Mouse (Mus musculus) midbrain, embryonic 13.5 days (tissue): ENCODE measurements at regions not wholly inside any gene's neighbourhood (a gene's known extent, or its start where the extent isn't known, plus 50 kb on each side); places are given as distances from the start of the nearest gene placed in this dataset.
"Not testable (repeated sequence)": the region's sequence is repeated elsewhere in the genome, so short reads cannot be mapped to it uniquely, and the experiment has no call there.

ENCODE experiments used
- ATAC-seq: fragments of 200-750 bp; cut with Nextera tagmentation; 2 replicates; pipeline ENCODE4 v1.8.0; 2017; ENCODE audit warnings: mild to moderate bottlenecking, moderate TSS enrichment, moderate library complexity
- H3K27ac ChIP-seq: fragments of 300-500 bp; sonication (generic); 2 replicates; pipeline ENCODE4 v1.5.1; 2015; ENCODE audit warnings: inconsistent platforms, mild to moderate bottlenecking, moderate library complexity
- H3K27me3 ChIP-seq: fragments of 300-500 bp; sonication (generic); 2 replicates; pipeline ENCODE4 v1.6.1; 2015; ENCODE audit warnings: mild to moderate bottlenecking, inconsistent platforms
- H3K36me3 ChIP-seq: fragments of 300-500 bp; sonication (generic); 2 replicates; pipeline ENCODE4 v1.6.1; 2015; ENCODE audit warnings: mild to moderate bottlenecking, inconsistent platforms
- H3K4me1 ChIP-seq: fragments of 300-500 bp; sonication (generic); replicated peaks from 2 replicates; pipeline ENCODE4 v1.6.1; 2015; ENCODE audit warnings: inconsistent platforms
- H3K4me2 ChIP-seq: fragments of 300-500 bp; sonication (generic); replicated peaks from 2 replicates; pipeline ENCODE4 v1.6.1; 2015; ENCODE audit warnings: moderate library complexity, mild to moderate bottlenecking, inconsistent platforms
- H3K4me3 ChIP-seq: fragments of 300-500 bp; sonication (generic); replicated peaks from 2 replicates; pipeline ENCODE4 v1.5.1; 2015; ENCODE audit warnings: mild to moderate bottlenecking, inconsistent platforms
- H3K9ac ChIP-seq: fragments of 300-500 bp; sonication (generic); replicated peaks from 2 replicates; pipeline ENCODE4 v1.6.1; 2015; ENCODE audit warnings: mild to moderate bottlenecking, inconsistent platforms
- H3K9me3 ChIP-seq: fragments of 300-500 bp; sonication (generic); 2 replicates; pipeline ENCODE4 v1.6.1; 2016; ENCODE audit warnings: mild to moderate bottlenecking, inconsistent platforms
- WGBS: fragments of 180-500 bp; shearing (Covaris S2); methylation state at CpG from one replicate; pipeline ENCODE4 v1.1.7; 2015; 5-methylcytosine and 5-hydroxymethylcytosine counted together

DNA sequence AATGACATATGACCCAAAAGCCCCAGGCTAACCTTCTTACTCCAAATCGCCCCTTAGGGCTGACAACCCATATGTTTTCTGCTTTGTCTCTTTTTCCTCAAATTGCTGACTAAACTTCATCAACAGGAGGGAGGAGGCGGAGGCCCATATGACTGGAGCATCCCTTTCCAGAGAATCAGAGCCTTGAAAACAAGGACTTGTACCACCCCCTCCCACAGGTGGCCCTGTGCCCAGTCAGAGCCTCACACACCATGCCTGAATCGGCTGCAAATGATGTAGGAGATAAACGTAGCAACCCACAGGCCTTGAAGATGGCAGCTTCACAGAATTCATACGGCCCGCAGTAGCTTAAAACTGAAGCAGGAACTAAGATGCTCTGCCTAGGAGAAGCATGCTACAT, 101.7 kb upstream of the Ipo5 start:
- peaks cover 11% of the 10 kb centered on the region for H3K4me1 ChIP-seq
- no peak overlapping the region for H3K4me3 ChIP-seq
- H3K9me3 ChIP-seq, result no peaks in the 10 kb centered on the region; the same call in none of the 2 replicates
- H3K9ac ChIP-seq, result no peak overlapping the region
- no peaks in the 10 kb centered on the region for H3K36me3 ChIP-seq
- WGBS, result 85% methylated on average over 6 of the region's 6 CpGs
- no peak overlapping the region for H3K27ac ChIP-seq
- no peaks in the 10 kb centered on the region for H3K27me3 ChIP-seq
- ATAC-seq, result no peak
- H3K4me2 ChIP-seq, result no peak overlapping the region

DNA sequence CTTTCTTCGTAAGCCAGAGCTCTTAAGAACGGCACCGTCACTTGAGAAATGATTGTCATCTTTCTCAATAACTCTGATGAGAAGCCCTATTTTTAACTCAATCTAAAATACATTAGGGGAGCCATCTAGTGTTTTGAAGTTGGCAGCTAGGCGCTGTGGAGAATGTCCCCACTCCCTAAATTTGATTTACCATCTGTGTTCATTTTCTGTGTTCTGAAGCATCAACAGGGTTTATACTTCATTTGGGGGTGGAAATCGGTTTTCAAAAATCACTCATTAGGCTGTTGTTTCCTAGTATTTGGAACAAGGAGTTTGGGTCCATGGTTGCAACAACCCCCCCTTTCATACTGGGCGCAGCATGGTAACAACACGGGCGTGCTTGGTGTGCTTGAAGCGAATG, 97.1 kb upstream of the Ipo5 start:
- Histone ChIP-seq H3K27ac (no peak overlapping the region), H3K27me3 (no peaks in the 10 kb centered on the region), H3K36me3 (no peaks in the 10 kb centered on the region), H3K4me1 (no peaks in the 10 kb centered on the region), H3K4me3 (no peak overlapping the region), H3K9me3 (no peaks in the 10 kb centered on the region), H3K9ac (no peak overlapping the region), H3K4me2 (no peak overlapping the region)
- 91% methylated on average over 9 of the region's 9 CpGs for WGBS
- no peak for ATAC-seq

- ATAC-seq, H3K4me2 ChIP-seq, H3K27me3 ChIP-seq, H3K27ac ChIP-seq, H3K4me1 ChIP-seq, H3K4me3 ChIP-seq, H3K36me3 ChIP-seq, H3K9ac ChIP-seq, H3K9me3 ChIP-seq: not testable (repeated sequence)
- 89% methylated on average over 3 of the region's 3 CpGs for WGBS
These were observed 95.9 kb upstream of the Ipo5 start for GRCm38 (mm10) chr14:120815126-120815525.

DNA sequence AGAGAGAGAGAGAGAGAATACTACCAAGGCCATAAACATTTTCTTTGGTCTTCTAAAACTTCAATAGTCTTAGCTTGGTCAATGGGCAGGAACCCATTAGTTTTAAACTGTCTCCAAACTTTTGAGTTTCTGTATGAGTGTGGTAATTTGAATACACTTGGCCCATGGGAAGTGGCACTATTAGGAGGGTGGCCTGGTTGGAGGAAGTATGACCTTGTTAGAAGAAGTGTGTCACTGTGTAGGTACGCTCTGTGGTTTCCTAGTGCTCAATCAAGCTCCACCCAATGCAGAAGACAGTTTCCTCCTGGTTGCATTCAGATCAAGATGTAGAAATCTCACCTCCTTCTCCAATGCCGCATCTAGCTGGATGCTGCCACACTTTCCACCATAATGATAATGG, 94.5 kb upstream of the Ipo5 start:
- whole genome bisulfite sequencing, result 95% methylated on average over 2 of the region's 2 CpGs
- H3K9ac ChIP-seq, result no peak overlapping the region

GRCm38 (mm10) chr14:120826187-120826586, 84.8 kb upstream of the Ipo5 start:
- Histone ChIP-seq H3K4me2 (no peak overlapping the region), H3K27ac (no peak overlapping the region), H3K9ac (no peak overlapping the region), H3K4me3 (no peak overlapping the region), H3K9me3 (no peaks in the 10 kb centered on the region), H3K36me3 (no peaks in the 10 kb centered on the region), H3K27me3 (no peaks in the 10 kb centered on the region), H3K4me1 (no peaks in the 10 kb centered on the region)
- WGBS, result 90% methylated on average over 4 of the region's 4 CpGs
- ATAC-seq, result no peak

More for the DNA sequence above, 94.5 kb upstream of the Ipo5 start:
- no peak overlapping the region for H3K4me2 ChIP-seq
- H3K27ac ChIP-seq, result no peak overlapping the region
- H3K4me1 ChIP-seq, result no peaks in the 10 kb centered on the region
- no peaks in the 10 kb centered on the region for H3K9me3 ChIP-seq
- no peak overlapping the region for H3K4me3 ChIP-seq
- no peaks in the 10 kb centered on the region for H3K36me3 ChIP-seq
- H3K27me3 ChIP-seq, result no peaks in the 10 kb centered on the region
- ATAC-seq, result no peak

DNA sequence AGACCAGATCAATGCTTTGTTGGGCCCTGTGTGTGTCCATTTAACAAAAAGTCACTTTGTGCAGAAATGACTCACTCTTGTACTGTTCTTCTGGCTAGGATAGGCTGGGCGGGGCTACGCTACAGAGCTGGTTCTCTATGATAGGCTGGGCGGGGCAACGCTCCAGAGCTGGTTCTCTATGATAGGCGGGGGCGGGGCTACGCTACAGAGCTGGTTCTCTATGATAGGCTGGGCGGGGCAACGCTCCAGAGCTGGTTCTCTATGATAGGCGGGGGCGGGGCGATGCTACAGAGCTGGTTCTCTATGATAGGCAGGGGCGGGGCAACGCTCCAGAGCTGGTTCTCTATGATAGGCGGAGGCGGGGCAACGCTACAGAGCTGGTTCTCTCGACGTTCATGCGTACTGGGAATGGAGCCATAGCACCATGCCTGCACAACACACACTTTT, 80.6 kb upstream of the Ipo5 start:
- peaks cover 11% of the 10 kb centered on the region for H3K4me1 ChIP-seq
- H3K27me3 ChIP-seq, H3K27ac ChIP-seq, H3K4me3 ChIP-seq, H3K9ac ChIP-seq, H3K9me3 ChIP-seq, H3K4me2 ChIP-seq, H3K36me3 ChIP-seq: not testable (repeated sequence)
- peak; percentile 44 for ATAC-seq
- WGBS, result 33% methylated on average over 20 of the region's 20 CpGs

DNA sequence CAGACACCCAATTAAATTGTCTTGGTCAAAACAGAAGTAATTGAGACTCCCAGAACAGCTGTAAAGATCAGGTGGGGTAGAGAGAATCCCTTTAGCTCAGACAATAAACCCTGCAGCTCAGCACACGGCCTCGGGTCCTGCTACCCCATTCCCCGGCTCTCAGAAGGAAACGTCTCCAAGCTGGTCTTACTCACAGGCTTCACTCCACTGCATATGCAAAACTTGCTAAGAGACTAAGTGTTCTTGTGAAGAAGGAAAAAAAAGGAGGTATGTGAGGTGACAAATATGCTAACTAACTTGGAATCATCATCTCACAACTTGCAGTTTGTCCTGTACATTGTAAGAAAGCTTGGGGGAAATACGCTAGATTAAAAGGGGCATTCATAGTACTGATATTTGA, 79.6 kb upstream of the Ipo5 start:
- no peak overlapping the region for H3K4me3 ChIP-seq
- no peaks in the 10 kb centered on the region for H3K9me3 ChIP-seq
- no peak overlapping the region for H3K9ac ChIP-seq
- H3K27me3 ChIP-seq, result 0 out of 2 replicates have a peak, but pooled peaks cover 3% of the 10 kb centered on the region
- H3K4me1 ChIP-seq, result peaks cover 11% of the 10 kb centered on the region
- H3K36me3 ChIP-seq, result no peaks in the 10 kb centered on the region
- ATAC-seq, result peak; percentile 48
- WGBS, result 49% methylated on average over 5 of the region's 5 CpGs
- H3K27ac ChIP-seq, result no peak overlapping the region
- H3K4me2 ChIP-seq, result no peak overlapping the region

DNA sequence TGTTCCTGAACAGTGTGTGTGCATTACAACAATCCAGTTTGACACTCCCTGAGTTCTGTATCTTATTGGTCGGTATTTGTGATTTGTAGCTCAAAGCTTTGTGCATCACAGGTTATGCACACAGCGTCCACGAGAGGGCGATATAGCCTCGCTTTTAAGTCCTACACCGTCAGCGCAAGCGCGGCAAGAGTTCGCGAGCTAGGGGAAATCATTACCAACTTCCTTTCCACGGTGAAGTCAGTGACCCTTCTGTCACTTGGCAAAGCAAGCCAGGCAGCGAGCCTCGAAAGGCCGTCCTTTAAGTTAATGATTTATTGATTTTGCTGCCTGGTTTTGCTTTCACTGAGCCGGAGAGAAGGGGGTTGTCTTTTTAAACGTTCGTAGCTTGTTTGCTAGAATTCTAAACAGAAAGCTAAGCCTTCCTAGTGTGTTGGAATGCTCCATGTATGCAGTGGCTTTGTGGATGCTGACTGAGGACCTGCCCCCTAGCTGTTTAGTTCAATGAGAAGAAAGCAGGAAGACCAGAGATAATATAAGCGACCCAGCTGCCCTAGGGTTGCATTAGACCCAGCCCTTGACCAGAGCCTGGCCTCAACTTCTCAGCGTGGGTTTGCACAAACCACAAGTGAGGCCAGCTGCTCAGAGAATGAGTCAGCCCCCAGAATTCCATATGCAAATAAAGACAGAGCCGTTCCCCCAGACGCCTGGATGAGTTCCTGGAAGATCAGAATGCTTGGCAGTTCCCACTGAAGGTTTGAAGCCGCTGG, 79.0 kb upstream of the Ipo5 start:
- WGBS, result 11% methylated on average over 23 of the region's 23 CpGs
- Histone ChIP-seq H3K27ac (no peak overlapping the region), H3K9me3 (no peaks in the 10 kb centered on the region), H3K4me3 (peak overlapping the region; percentile 25), H3K4me2 (peak overlapping the region; percentile 49), H3K27me3 (0 out of 2 replicates have a peak, but pooled peaks cover 3% of the 10 kb centered on the region), H3K9ac (peak overlapping the region; percentile 39), H3K4me1 (peaks cover 11% of the 10 kb centered on the region), H3K36me3 (no peaks in the 10 kb centered on the region)
- peak; percentile 76 for ATAC-seq

GRCm38 (mm10) chr14:120834821-120835220, 76.2 kb upstream of the Ipo5 start:
- WGBS, result 88% methylated on average over 4 of the region's 4 CpGs

DNA sequence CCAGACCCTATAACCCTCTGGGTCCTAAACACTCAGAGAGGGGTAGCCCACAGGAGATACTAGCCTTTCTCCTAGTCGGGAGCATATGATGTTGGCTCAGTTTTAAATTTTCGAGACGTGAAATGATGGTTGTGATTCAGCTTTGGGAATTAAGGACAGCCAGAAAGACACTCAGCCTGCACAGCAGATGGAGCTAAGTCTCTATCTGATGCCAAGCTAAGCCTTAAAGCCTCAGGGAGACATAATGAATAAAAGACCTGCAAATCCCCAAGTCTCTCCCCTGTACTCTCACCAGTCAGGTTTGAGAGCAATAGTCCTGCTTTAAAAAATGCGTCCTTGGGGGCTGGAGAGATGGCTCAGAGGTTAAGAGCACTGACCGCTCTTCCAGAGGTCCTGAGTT, 75.3 kb upstream of the Ipo5 start:
- 0 out of 2 replicates have a peak, but pooled peaks cover 3% of the 10 kb centered on the region for H3K27me3 ChIP-seq
- ATAC-seq, result no peak
- peaks cover 11% of the 10 kb centered on the region for H3K4me1 ChIP-seq
- H3K9ac ChIP-seq, result no peak overlapping the region
- no peak overlapping the region for H3K4me2 ChIP-seq
- no peak overlapping the region for H3K4me3 ChIP-seq
- H3K36me3 ChIP-seq, result no peaks in the 10 kb centered on the region
- WGBS, result 67% methylated on average over 5 of the region's 5 CpGs
- no peak overlapping the region for H3K27ac ChIP-seq
- no peaks in the 10 kb centered on the region for H3K9me3 ChIP-seq

More at GRCm38 (mm10) chr14:120834821-120835220, 76.2 kb upstream of the Ipo5 start:
- Histone ChIP-seq H3K9ac (no peak overlapping the region), H3K4me3 (no peak overlapping the region), H3K4me1 (peaks cover 11% of the 10 kb centered on the region), H3K27ac (no peak overlapping the region), H3K9me3 (no peaks in the 10 kb centered on the region), H3K4me2 (no peak overlapping the region), H3K27me3 (0 out of 2 replicates have a peak, but pooled peaks cover 3% of the 10 kb centered on the region), H3K36me3 (no peaks in the 10 kb centered on the region)
- no peak for ATAC-seq

GRCm38 (mm10) chr14:120836535-120837316, 74.3 kb upstream of the Ipo5 start:
- no peaks in the 10 kb centered on the region for H3K9me3 ChIP-seq
- H3K4me2 ChIP-seq, result no peak overlapping the region
- no peak overlapping the region for H3K9ac ChIP-seq
- H3K27me3 ChIP-seq, result 0 out of 2 replicates have a peak, but pooled peaks cover 3% of the 10 kb centered on the region
- no peaks in the 10 kb centered on the region for H3K36me3 ChIP-seq
- WGBS, result 92% methylated on average over 12 of the region's 12 CpGs
- no peak overlapping the region for H3K27ac ChIP-seq
- no peak for ATAC-seq
- peaks cover 9% of the 10 kb centered on the region for H3K4me1 ChIP-seq
- no peak overlapping the region for H3K4me3 ChIP-seq

DNA sequence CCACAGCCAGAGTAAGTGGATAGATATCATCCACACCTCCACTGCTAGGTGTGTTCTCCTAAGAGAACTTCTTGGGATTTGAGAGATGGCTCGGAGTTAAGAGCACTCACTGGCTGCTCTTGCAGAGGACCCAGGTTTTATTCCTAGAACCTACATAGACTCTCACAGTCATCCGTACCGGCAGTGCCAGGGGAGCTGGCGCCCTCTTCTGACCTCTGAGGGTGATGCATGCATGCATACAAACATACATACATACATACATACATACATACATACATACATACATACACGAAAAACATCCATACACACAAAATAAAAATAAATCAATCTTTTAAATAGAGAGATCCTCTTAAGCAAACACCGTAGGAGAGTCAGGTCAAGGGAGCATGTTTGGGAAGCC, 70.1 kb upstream of the Ipo5 start:
- H3K9me3 ChIP-seq, result no peaks in the 10 kb centered on the region
- H3K36me3 ChIP-seq, result no peaks in the 10 kb centered on the region
- H3K4me1 ChIP-seq, result no peaks in the 10 kb centered on the region
- no peak overlapping the region for H3K4me2 ChIP-seq
- no peak for ATAC-seq
- H3K27ac ChIP-seq, result no peak overlapping the region
- 86% methylated on average over 6 of the region's 6 CpGs for WGBS
- no peak overlapping the region for H3K4me3 ChIP-seq
- no peaks in the 10 kb centered on the region for H3K27me3 ChIP-seq
- H3K9ac ChIP-seq, result no peak overlapping the region
